Mouse (Mus musculus): ENCODE results near the gene L3mbtl1. TPM values are rescaled to one million over a fixed set of nuclear protein-coding genes. Genes with fewer than 3 reads are reported as not detected.
"Not testable (repeated sequence)": the region's sequence is repeated elsewhere in the genome, so short reads cannot be mapped to it uniquely, and the experiment has no call there.

The L3mbtl1 gene
- polyA plus RNA-seq (2015; fragmentation: Nextera tagmentation; extraction: Ambion mirVana): 0.09 and 0.24 TPM in 2 replicates

GRCm38 (mm10) chr2:162943148-162943846, at the start of gene L3mbtl1:
Gene L3mbtl1 (plus strand): TSS chr2:162943472.
- H3K36me3 ChIP-seq (ENCODE audit: control insufficient read depth, insufficient read depth, low read length): peaks cover 16% of the 10 kb centered on the region
- peak within 1 kb of the TSS; percentile 58 for H3K4me3 ChIP-seq (ENCODE audit: low read length)
- H3K4me2 ChIP-seq (ENCODE audit: low read depth, low read length): peak within 1 kb of the TSS; percentile 99
- WGBS: under 1% methylated on average over 38 of the region's 40 CpGs
- peak within 1 kb of the TSS; percentile 59; the same call in 1 of the 2 replicates for H3K9ac ChIP-seq (ENCODE audit: low read length)
- no peak within 1 kb of the TSS for H3K27ac ChIP-seq (ENCODE audit: low read length)
- ATAC-seq (ENCODE audit: low read depth): peak; percentile 37; the same call in 1 of the 2 replicates
- no peaks in the 10 kb centered on the region for H3K9me3 ChIP-seq (ENCODE audit: control insufficient read depth, low read length)
- peaks cover 5% of the 10 kb centered on the region; the same call in 1 of the 2 replicates for H3K4me1 ChIP-seq (replicated peaks; ENCODE audit: control insufficient read depth, insufficient read depth, low read length)
- H3K27me3 ChIP-seq (ENCODE audit: control insufficient read depth, insufficient read depth, low read depth, low read length): peaks cover 9% of the 10 kb centered on the region

DNA sequence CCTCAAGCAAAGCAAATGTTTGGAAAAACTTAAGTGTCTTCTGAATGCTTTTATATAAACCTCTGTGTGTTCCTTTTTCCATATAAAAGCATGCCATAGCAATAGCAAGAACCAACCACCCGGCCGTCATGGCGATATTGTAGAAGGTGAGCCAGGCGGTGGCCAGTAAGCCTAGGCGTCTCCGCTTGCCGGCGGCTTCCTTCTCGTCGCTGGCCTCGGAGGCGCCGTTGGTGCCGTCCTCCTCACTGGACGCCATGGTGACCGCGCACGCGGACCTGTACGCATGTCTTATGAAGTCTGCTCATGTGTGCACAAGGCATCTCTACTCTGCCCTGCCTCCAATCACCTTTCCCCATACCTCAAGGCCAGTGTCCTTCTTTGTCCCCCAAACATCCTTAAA, 44.0 kb upstream of the L3mbtl1 start:
- peak; percentile 45; the same call in 1 of the 2 replicates for ATAC-seq (ENCODE audit: low read depth)
- H3K4me2 ChIP-seq (ENCODE audit: low read depth, low read length): not testable (repeated sequence)
- 78% methylated on average over 20 of the region's 20 CpGs for WGBS

DNA sequence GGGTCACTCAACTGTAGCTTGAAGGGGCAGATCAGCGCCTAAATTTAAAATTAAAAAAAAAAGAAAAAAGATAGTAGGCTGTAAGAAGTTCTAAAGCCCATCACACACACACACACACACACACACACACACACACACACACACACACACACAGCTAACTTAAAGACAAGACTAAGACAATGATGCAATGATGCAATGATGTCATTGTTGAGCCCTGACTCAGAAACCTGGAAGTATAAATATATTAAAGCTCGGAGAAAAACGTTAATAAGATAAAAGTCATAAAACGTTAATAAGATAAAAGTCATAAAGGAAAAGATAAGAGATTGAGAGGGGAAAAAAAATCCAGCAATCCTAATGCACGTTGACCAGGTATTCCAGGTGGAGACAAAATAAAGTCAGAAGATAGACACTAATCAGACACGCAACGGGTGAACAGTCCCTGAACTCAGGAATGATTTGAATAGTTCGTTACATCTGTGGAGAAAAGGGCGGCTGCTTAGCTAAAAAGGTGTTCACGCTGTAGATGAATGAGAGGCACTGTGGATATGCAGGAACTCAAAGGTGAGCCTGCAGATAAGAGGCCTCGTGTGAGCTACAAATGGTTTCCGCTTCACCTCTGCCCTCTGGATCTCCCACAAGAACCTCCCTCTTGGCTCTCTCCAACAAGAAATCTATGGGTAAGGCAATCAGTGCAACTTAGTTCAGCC, 43.2 kb upstream of the L3mbtl1 start:
- no peak overlapping the region for H3K27ac ChIP-seq (ENCODE audit: low read length)
- H3K4me2 ChIP-seq (ENCODE audit: low read depth, low read length): no peak overlapping the region
- H3K9ac ChIP-seq (ENCODE audit: low read length): no peak overlapping the region
- no peaks in the 10 kb centered on the region for H3K9me3 ChIP-seq (ENCODE audit: control insufficient read depth, low read length)
- H3K36me3 ChIP-seq (ENCODE audit: control insufficient read depth, insufficient read depth, low read length): no peaks in the 10 kb centered on the region
- ATAC-seq (ENCODE audit: low read depth): no peak
- 52% methylated on average over 12 of the region's 12 CpGs for WGBS
- H3K4me1 ChIP-seq (replicated peaks; ENCODE audit: control insufficient read depth, insufficient read depth, low read length): no peaks in the 10 kb centered on the region
- no peaks in the 10 kb centered on the region for H3K27me3 ChIP-seq (ENCODE audit: control insufficient read depth, insufficient read depth, low read depth, low read length)
- H3K4me3 ChIP-seq (ENCODE audit: low read length): no peak overlapping the region

More for the DNA sequence above, 44.0 kb upstream of the L3mbtl1 start:
- not testable (repeated sequence) for H3K27ac ChIP-seq (ENCODE audit: low read length); H3K4me3 ChIP-seq (ENCODE audit: low read length); H3K36me3 ChIP-seq (ENCODE audit: control insufficient read depth, insufficient read depth, low read length); H3K27me3 ChIP-seq (ENCODE audit: control insufficient read depth, insufficient read depth, low read depth, low read length); H3K9me3 ChIP-seq (ENCODE audit: control insufficient read depth, low read length); H3K9ac ChIP-seq (ENCODE audit: low read length); H3K4me1 ChIP-seq (replicated peaks; ENCODE audit: control insufficient read depth, insufficient read depth, low read length)

GRCm38 (mm10) chr2:162900590-162900916, 42.7 kb upstream of the L3mbtl1 start:
- no peaks in the 10 kb centered on the region for H3K36me3 ChIP-seq (ENCODE audit: control insufficient read depth, insufficient read depth, low read length)
- 40% methylated on average over 2 of the region's 2 CpGs for WGBS
- no peak overlapping the region for H3K9ac ChIP-seq (ENCODE audit: low read length)
- no peak overlapping the region for H3K4me3 ChIP-seq (ENCODE audit: low read length)
- H3K27me3 ChIP-seq (ENCODE audit: control insufficient read depth, insufficient read depth, low read depth, low read length): no peaks in the 10 kb centered on the region
- ATAC-seq (ENCODE audit: low read depth): no peak
- no peak overlapping the region for H3K4me2 ChIP-seq (ENCODE audit: low read depth, low read length)
- no peak overlapping the region for H3K27ac ChIP-seq (ENCODE audit: low read length)
- H3K9me3 ChIP-seq (ENCODE audit: control insufficient read depth, low read length): no peaks in the 10 kb centered on the region
- no peaks in the 10 kb centered on the region for H3K4me1 ChIP-seq (replicated peaks; ENCODE audit: control insufficient read depth, insufficient read depth, low read length)

DNA sequence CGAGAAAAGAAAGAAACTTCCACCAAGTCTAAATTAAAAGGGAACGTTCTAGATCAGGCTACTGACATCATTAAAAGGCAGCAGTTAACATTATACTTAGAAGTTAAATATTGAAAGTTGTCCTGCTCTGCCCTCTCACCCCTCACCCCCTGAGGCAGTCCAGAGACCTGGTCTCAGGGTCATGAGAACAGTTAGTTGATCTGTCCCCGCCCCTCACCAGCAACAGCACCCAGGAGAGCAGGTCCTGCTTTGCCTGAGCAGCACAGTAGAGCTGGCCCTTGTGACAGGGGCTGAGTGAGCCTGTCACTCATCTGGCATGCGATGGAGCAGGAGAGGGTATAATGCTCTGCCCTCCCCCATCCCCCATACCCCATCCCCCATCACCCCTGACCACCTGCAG, 37.4 kb upstream of the L3mbtl1 start:
- H3K27me3 ChIP-seq (ENCODE audit: control insufficient read depth, insufficient read depth, low read depth, low read length): no peaks in the 10 kb centered on the region; the same call in 1 of the 2 replicates
- no peaks in the 10 kb centered on the region for H3K4me1 ChIP-seq (replicated peaks; ENCODE audit: control insufficient read depth, insufficient read depth, low read length)
- no peaks in the 10 kb centered on the region for H3K36me3 ChIP-seq (ENCODE audit: control insufficient read depth, insufficient read depth, low read length)
- H3K4me2 ChIP-seq (ENCODE audit: low read depth, low read length): no peak overlapping the region
- H3K9ac ChIP-seq (ENCODE audit: low read length): no peak overlapping the region
- no peaks in the 10 kb centered on the region for H3K9me3 ChIP-seq (ENCODE audit: control insufficient read depth, low read length)
- 73% methylated on average over 4 of the region's 4 CpGs for WGBS
- no peak overlapping the region for H3K27ac ChIP-seq (ENCODE audit: low read length)
- no peak for ATAC-seq (ENCODE audit: low read depth)
- no peak overlapping the region for H3K4me3 ChIP-seq (ENCODE audit: low read length)

- H3K9me3 ChIP-seq (ENCODE audit: control insufficient read depth, low read length): no peaks in the 10 kb centered on the region
- no peak overlapping the region for H3K4me3 ChIP-seq (ENCODE audit: low read length)
- ATAC-seq (ENCODE audit: low read depth): no peak
- H3K4me2 ChIP-seq (ENCODE audit: low read depth, low read length): no peak overlapping the region
- H3K27me3 ChIP-seq (ENCODE audit: control insufficient read depth, insufficient read depth, low read depth, low read length): no peaks in the 10 kb centered on the region; the same call in 1 of the 2 replicates
- no peaks in the 10 kb centered on the region for H3K36me3 ChIP-seq (ENCODE audit: control insufficient read depth, insufficient read depth, low read length)
- 37% methylated on average over 16 of the region's 16 CpGs for WGBS
- no peaks in the 10 kb centered on the region for H3K4me1 ChIP-seq (replicated peaks; ENCODE audit: control insufficient read depth, insufficient read depth, low read length)
- H3K27ac ChIP-seq (ENCODE audit: low read length): no peak overlapping the region
- no peak overlapping the region for H3K9ac ChIP-seq (ENCODE audit: low read length)
These were observed 35.2 kb upstream of the L3mbtl1 start for GRCm38 (mm10) chr2:162908052-162908491.

DNA sequence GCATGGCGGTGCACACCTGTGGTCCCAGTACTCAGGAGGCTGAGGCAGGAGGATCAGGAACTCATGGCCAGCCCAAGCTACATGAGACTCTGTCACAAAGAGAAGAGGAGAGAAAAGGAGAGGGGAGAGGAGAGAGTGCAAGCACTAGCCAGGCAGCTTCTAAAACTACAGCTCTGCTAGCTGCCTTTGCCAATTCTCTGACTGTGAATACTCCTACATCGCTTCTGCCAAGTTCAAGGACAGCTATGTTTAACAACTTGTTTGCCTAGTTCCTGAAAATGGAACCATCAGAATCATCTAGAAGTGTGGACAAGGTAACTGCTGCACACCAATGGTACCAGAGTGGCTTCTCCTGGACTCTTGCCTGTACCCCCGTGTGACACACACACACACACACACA, 29.2 kb upstream of the L3mbtl1 start:
- H3K36me3 ChIP-seq (ENCODE audit: control insufficient read depth, insufficient read depth, low read length): no peaks in the 10 kb centered on the region
- H3K27me3 ChIP-seq (ENCODE audit: control insufficient read depth, insufficient read depth, low read depth, low read length): no peaks in the 10 kb centered on the region; the same call in 1 of the 2 replicates
- no peak overlapping the region for H3K4me2 ChIP-seq (ENCODE audit: low read depth, low read length)
- no peaks in the 10 kb centered on the region for H3K4me1 ChIP-seq (replicated peaks; ENCODE audit: control insufficient read depth, insufficient read depth, low read length)
- no peak overlapping the region for H3K4me3 ChIP-seq (ENCODE audit: low read length)
- no peak for ATAC-seq (ENCODE audit: low read depth)
- WGBS: 51% methylated on average over 3 of the region's 3 CpGs
- H3K9me3 ChIP-seq (ENCODE audit: control insufficient read depth, low read length): no peaks in the 10 kb centered on the region
- no peak overlapping the region for H3K27ac ChIP-seq (ENCODE audit: low read length)
- no peak overlapping the region for H3K9ac ChIP-seq (ENCODE audit: low read length)

- 56% methylated on average over 2 of the region's 2 CpGs for WGBS
- Histone ChIP-seq H3K27me3 (ENCODE audit: control insufficient read depth, insufficient read depth, low read depth, low read length) (no peaks in the 10 kb centered on the region; the same call in 1 of the 2 replicates), H3K4me1 (replicated peaks; ENCODE audit: control insufficient read depth, insufficient read depth, low read length) (no peaks in the 10 kb centered on the region), H3K9ac (ENCODE audit: low read length) (no peak overlapping the region), H3K4me2 (ENCODE audit: low read depth, low read length) (no peak overlapping the region), H3K4me3 (ENCODE audit: low read length) (no peak overlapping the region), H3K27ac (ENCODE audit: low read length) (no peak overlapping the region), H3K36me3 (ENCODE audit: control insufficient read depth, insufficient read depth, low read length) (no peaks in the 10 kb centered on the region), H3K9me3 (ENCODE audit: control insufficient read depth, low read length) (no peaks in the 10 kb centered on the region)
- ATAC-seq (ENCODE audit: low read depth): no peak
These were observed 28.8 kb upstream of the L3mbtl1 start for GRCm38 (mm10) chr2:162914519-162914918.

DNA sequence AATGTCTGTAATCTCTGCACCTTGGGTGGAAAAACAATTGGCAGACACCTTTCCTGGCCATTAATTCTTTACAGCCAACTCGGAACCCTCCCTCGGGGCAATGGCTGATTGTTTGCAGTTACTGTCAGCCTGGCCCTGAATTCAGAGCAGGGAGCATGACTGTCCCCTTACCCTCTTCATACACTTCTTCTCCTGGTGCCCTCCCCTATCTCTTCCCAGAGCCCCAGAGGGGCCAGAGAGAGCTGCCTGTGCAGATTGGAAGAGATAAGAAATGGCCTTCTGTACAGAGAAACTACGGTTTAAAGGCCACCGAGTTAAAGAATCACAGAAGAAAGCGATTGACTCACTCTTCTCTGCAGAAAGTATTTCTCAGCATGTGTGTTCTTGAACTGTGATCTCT, 23.3 kb upstream of the L3mbtl1 start:
- no peaks in the 10 kb centered on the region; the same call in 1 of the 2 replicates for H3K27me3 ChIP-seq (ENCODE audit: control insufficient read depth, insufficient read depth, low read depth, low read length)
- no peak for ATAC-seq (ENCODE audit: low read depth)
- H3K36me3 ChIP-seq (ENCODE audit: control insufficient read depth, insufficient read depth, low read length): no peaks in the 10 kb centered on the region
- no peak overlapping the region for H3K4me2 ChIP-seq (ENCODE audit: low read depth, low read length)
- no peaks in the 10 kb centered on the region for H3K9me3 ChIP-seq (ENCODE audit: control insufficient read depth, low read length)
- no peak overlapping the region for H3K27ac ChIP-seq (ENCODE audit: low read length)
- no peak overlapping the region for H3K9ac ChIP-seq (ENCODE audit: low read length)
- H3K4me1 ChIP-seq (replicated peaks; ENCODE audit: control insufficient read depth, insufficient read depth, low read length): no peaks in the 10 kb centered on the region
- 45% methylated on average over 5 of the region's 5 CpGs for WGBS
- no peak overlapping the region for H3K4me3 ChIP-seq (ENCODE audit: low read length)
